Mouse (Mus musculus) cerebellum, adult 2 months (tissue): ENCODE results near the gene Etv6.

Source experiments
- CTCF ChIP-seq: fragments of 200-500 bp; IDR thresholded peaks from 2 replicates; pipeline ENCODE4 v1.5.1; 2011; ENCODE audit warnings: low read depth, mild to moderate bottlenecking, control low read depth, low read length, moderate library complexity, borderline replicate concordance; ENCODE audit not compliant: insufficient read depth
- POLR2A ChIP-seq: fragments of 200-500 bp; IDR thresholded peaks from 2 replicates; pipeline ENCODE4 v1.6.1; 2011; ENCODE audit warnings: low read length, control low read depth, borderline replicate concordance; ENCODE audit not compliant: insufficient read depth

DNA sequence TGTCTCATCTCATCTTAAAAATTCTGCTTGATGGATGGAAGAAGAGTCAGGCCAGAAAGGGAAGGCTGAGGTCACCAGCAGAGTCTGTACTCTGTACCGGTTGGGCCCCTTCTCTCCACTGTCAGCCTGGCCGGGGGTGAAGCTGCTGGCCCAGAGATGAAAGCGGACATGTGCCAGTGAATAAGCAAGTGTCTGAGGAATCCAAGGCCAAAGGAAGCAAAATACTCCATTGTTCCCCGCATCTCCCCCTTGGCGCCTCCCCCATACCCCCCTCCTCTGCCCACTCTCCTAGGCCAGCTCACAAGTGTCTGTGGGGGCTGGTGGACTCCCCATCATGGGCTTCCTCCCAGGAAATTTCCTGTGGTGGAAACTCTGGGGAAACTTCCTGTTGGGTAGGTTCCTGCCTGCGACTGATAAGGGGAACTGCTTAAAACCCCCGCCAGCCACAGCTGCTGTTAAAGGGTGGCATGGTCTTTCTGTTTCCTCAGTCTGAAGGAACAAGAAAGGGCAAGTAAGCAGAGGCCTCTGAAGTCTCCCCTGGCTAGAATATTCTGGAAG lies 154.2 kb downstream of the Etv6 start:
- TF ChIP-seq CTCF (no peak), POLR2A (no peak)
